ENCODE assay signal across 25 mouse cellular contexts in genomic region chr3:42201373-42201772, GRCm38 (mm10).
DNase-seq lines count a peak whose midpoint lies in the region; ATAC-seq and TF ChIP-seq lines count a peak whose summit lies in the region.
"Had no signal": no experiment of that assay in that cellular context is flagged by ENCODE, and none has a peak within 500 bp of the region (broad histone marks: within the 10 kb centered on the region; RNA-seq: fewer than 3 reads in every experiment).

No protein-coding gene starts in this region.

- H3K4me3 ChIP-seq in lung, postnatal 0 days (ENCODE audit: low read depth, low read length), result no peak overlapping the region
- no peak overlapping the region for H3K4me3 ChIP-seq in forebrain, embryonic 11.5 days (ENCODE audit: low read depth, low read length)
- H3K4me3 ChIP-seq: embryonic facial prominence, embryonic 10.5 days; embryonic facial prominence, embryonic 12.5 days; forebrain, embryonic 12.5 days had no signal

- no peak for DNase-seq in frontal cortex, postnatal 10 days (ENCODE audit: low spot score in 2 of 2)
- peak; percentile 50 for DNase-seq in lung, postnatal 0 days (ENCODE audit: low spot score)
- no peak for DNase-seq in lung, postnatal 4 days
- DNase-seq in testis, postnatal 14 days (ENCODE audit: low spot score), result peak; percentile 15
- DNase-seq in testis, postnatal 10 days (ENCODE audit: low spot score), result no peak
- peak; percentile 32 for DNase-seq in lung, postnatal 36 days
- DNase-seq in forebrain, embryonic 11.5 days (ENCODE audit: low spot score), result no peak
- DNase-seq: adrenal gland, adult 8-10 months; adrenal gland, postnatal 14 days; adrenal gland, postnatal 36 days; B cell, adult 2 months; cerebellum, adult 11-12 months; cerebellum, adult 9-10 months; cerebellum, postnatal 10 days; cerebellum, postnatal 25 days had no signal

- no peak overlapping the region for H3K9ac ChIP-seq in lung, postnatal 0 days (replicated peaks; ENCODE audit: low read depth)
- no peak overlapping the region for H3K9ac ChIP-seq in forebrain, embryonic 11.5 days (ENCODE audit: low read length)
- H3K9ac ChIP-seq: embryonic facial prominence, embryonic 12.5 days; forebrain, embryonic 12.5 days had no signal

- H3K27ac ChIP-seq in lung, postnatal 0 days (ENCODE audit: low read length), result no peak overlapping the region
- no peak overlapping the region for H3K27ac ChIP-seq in forebrain, embryonic 11.5 days (ENCODE audit: low read depth, low read length)
- H3K27ac ChIP-seq: embryonic facial prominence, embryonic 10.5 days; embryonic facial prominence, embryonic 12.5 days; forebrain, embryonic 12.5 days had no signal

- no peaks in the 10 kb centered on the region for H3K27me3 ChIP-seq in lung, postnatal 0 days (replicated peaks; ENCODE audit: insufficient read depth, low read length)
- H3K27me3 ChIP-seq in forebrain, embryonic 11.5 days (ENCODE audit: control insufficient read depth, insufficient read depth, low read length), result no peaks in the 10 kb centered on the region
- H3K27me3 ChIP-seq: CH12.LX; embryonic facial prominence, embryonic 12.5 days; forebrain, embryonic 12.5 days had no signal

- H3K9me3 ChIP-seq in lung, postnatal 0 days (ENCODE audit: low read length), result no peaks in the 10 kb centered on the region
- no peaks in the 10 kb centered on the region for H3K9me3 ChIP-seq in forebrain, embryonic 11.5 days (ENCODE audit: control insufficient read depth, low read length)
- H3K9me3 ChIP-seq: embryonic facial prominence, embryonic 10.5 days; embryonic facial prominence, embryonic 12.5 days; forebrain, embryonic 12.5 days; G1E had no signal

- no peak overlapping the region for H3K4me2 ChIP-seq in lung, postnatal 0 days (replicated peaks; ENCODE audit: low read depth, low read length)
- no peak overlapping the region for H3K4me2 ChIP-seq in forebrain, embryonic 11.5 days (ENCODE audit: low read depth, low read length, severe bottlenecking)
- H3K4me2 ChIP-seq: embryonic facial prominence, embryonic 12.5 days; forebrain, embryonic 12.5 days had no signal

- no peaks in the 10 kb centered on the region for H3K36me3 ChIP-seq in lung, postnatal 0 days (ENCODE audit: insufficient read depth, low read length)
- no peaks in the 10 kb centered on the region for H3K36me3 ChIP-seq in forebrain, embryonic 11.5 days (ENCODE audit: control insufficient read depth, insufficient read depth, low read length)
- H3K36me3 ChIP-seq: embryonic facial prominence, embryonic 10.5 days; embryonic facial prominence, embryonic 12.5 days; forebrain, embryonic 12.5 days; G1E had no signal

- TF ChIP-seq EP300 in lung, postnatal 0 days (IDR thresholded peaks at IDR 0.05), result peak; percentile 48; the same call in 1 of the 2 replicates

- no peaks in the 10 kb centered on the region for H3K4me1 ChIP-seq in lung, postnatal 0 days (ENCODE audit: insufficient read depth, low read depth, low read length)
- H3K4me1 ChIP-seq in forebrain, embryonic 11.5 days (replicated peaks; ENCODE audit: control insufficient read depth, insufficient read depth, low read length), result no peaks in the 10 kb centered on the region
- H3K4me1 ChIP-seq: embryonic facial prominence, embryonic 10.5 days; embryonic facial prominence, embryonic 12.5 days; forebrain, embryonic 12.5 days had no signal

- peak; percentile 14; the same call in 1 of the 2 replicates for ATAC-seq in frontal cortex, adult (ENCODE audit: low TSS enrichment)
- ATAC-seq in lung, postnatal 0 days, result peak; percentile 56; the same call in 1 of the 2 replicates
- ATAC-seq in forebrain, embryonic 11.5 days (replicated peaks; ENCODE audit: low FRiP score), result no peak
- ATAC-seq: activated CD4-positive, CD25-positive, alpha-beta regulatory T cell, adult 4 months; CD4-positive, CD25-positive, alpha-beta regulatory T cell, adult 4 months; forebrain, embryonic 14.5 days; Patski had no signal

- no peak for TF ChIP-seq CTCF in lung, postnatal 0 days (IDR thresholded peaks at IDR 0.05)

- WGBS in lung, postnatal 0 days, result 62% methylated on average over 6 of the region's 6 CpGs
- WGBS in forebrain, embryonic 11.5 days, result 88% methylated on average over 6 of the region's 6 CpGs

Comparison
In these comparisons a context has a peak if more than half of its experiments do, and no peak if none do; other contexts are left out.
1. DNase-seq: peak in lung, postnatal 0 days (single experiment), testis, postnatal 14 days (single experiment) and lung, postnatal 36 days (single experiment); none in frontal cortex, postnatal 10 days (0 of 2), lung, postnatal 4 days (0 of 2), testis, postnatal 10 days (single experiment) and forebrain, embryonic 11.5 days (single experiment).